Mouse (Mus musculus) limb, embryonic 14.5 days (tissue): ENCODE measurements around the gene Chst11. TPM values are rescaled to one million over a fixed set of nuclear protein-coding genes. Genes with fewer than 3 reads are reported as not detected.

ENCODE experiments used
- ATAC-seq: fragments of 200-750 bp; cut with Nextera tagmentation; 2 replicates; pipeline ENCODE4 v1.8.0; 2017; ENCODE audit warnings: low read depth, moderate number of reproducible peaks, moderate TSS enrichment; ENCODE audit not compliant: low FRiP score
- DNase-seq: peaks from one replicate; pipeline ENCODE4 v3.0.0-alpha.2; 2015; ENCODE audit warnings: low spot score
- H3K27ac ChIP-seq: fragments of 300-500 bp; sonication (generic); replicated peaks from 2 replicates; pipeline ENCODE4 v1.5.1; 2014; ENCODE audit warnings: low read depth, mild to moderate bottlenecking, low read length, moderate library complexity, mixed read lengths
- H3K27me3 ChIP-seq: fragments of 300-500 bp; sonication (generic); 2 replicates; pipeline ENCODE4 v1.6.1; 2014; ENCODE audit warnings: low read length, mixed read lengths; ENCODE audit not compliant: control insufficient read depth, insufficient read depth
- H3K36me3 ChIP-seq: fragments of 300-500 bp; sonication (generic); 2 replicates; pipeline ENCODE4 v1.6.1; 2014; ENCODE audit warnings: mild to moderate bottlenecking, low read length, moderate library complexity, mixed read lengths; ENCODE audit not compliant: control insufficient read depth, insufficient read depth
- H3K4me1 ChIP-seq: fragments of 300-500 bp; sonication (generic); 2 replicates; pipeline ENCODE4 v1.6.1; 2014; ENCODE audit warnings: antibody characterized with exemption, low read length, mixed read lengths; ENCODE audit not compliant: control insufficient read depth, insufficient read depth
- H3K4me2 ChIP-seq: fragments of 300-500 bp; sonication (generic); replicated peaks from 2 replicates; pipeline ENCODE4 v1.6.1; 2014; ENCODE audit warnings: low read depth, mild to moderate bottlenecking, low read length, moderate library complexity; ENCODE audit not compliant: severe bottlenecking
- H3K4me3 ChIP-seq: fragments of 300-500 bp; sonication (generic); replicated peaks from 2 replicates; pipeline ENCODE4 v1.5.1; 2014; ENCODE audit warnings: low read length
- H3K9ac ChIP-seq: fragments of 300-500 bp; sonication (generic); 2 replicates; pipeline ENCODE4 v1.6.1; 2014; ENCODE audit warnings: mild to moderate bottlenecking, low read depth, low read length, moderate library complexity; ENCODE audit not compliant: severe bottlenecking
- H3K9me3 ChIP-seq: fragments of 300-500 bp; sonication (generic); 2 replicates; pipeline ENCODE4 v1.6.1; 2016; ENCODE audit warnings: low read length; ENCODE audit not compliant: control insufficient read depth
- POLR2A ChIP-seq: fragments of 200-500 bp; IDR thresholded peaks from 2 replicates; pipeline ENCODE4 v1.8.0; 2012; ENCODE audit warnings: inconsistent platforms, mild to moderate bottlenecking, moderate library complexity, borderline replicate concordance; ENCODE audit not compliant: insufficient read depth, insufficient read length; ENCODE audit errors: extremely low read depth
- WGBS: fragments of 180-500 bp; shearing (Covaris S2); extraction: QIAGEN DNeasy Blood & Tissue Kit; methylation state at CpG from one replicate; pipeline ENCODE4 v1.1.7; 2014; 5-methylcytosine and 5-hydroxymethylcytosine counted together
- polyA plus RNA-seq, 2 experiments: library from polyadenylated mRNA; depleted of rRNA in 1 of 2; stranded (reverse) in 1 of 2; unstranded in 1 of 2; fragments of >200 nt; fragmentation: Nextera tagmentation in 1 of 2; extraction: Ambion mirVana in 1 of 2; gene quantifications; 2 replicates each; pipeline versions ENCODE4 v1.2.1 to v1.2.3; 2012 to 2014

Chst11 gene
- polyA plus RNA-seq, 2 experiments: 5.2 to 27.6 TPM

- Histone ChIP-seq H3K4me3 (no peak overlapping the region), H3K9me3 (no peaks in the 10 kb centered on the region), H3K27ac (no peak overlapping the region), H3K9ac (no peak overlapping the region), H3K27me3 (no peaks in the 10 kb centered on the region), H3K4me1 (peaks cover 14% of the 10 kb centered on the region), H3K36me3 (0 out of 2 replicates have a peak, but pooled peaks cover 6% of the 10 kb centered on the region), H3K4me2 (no peak overlapping the region)
- no peak for ATAC-seq
- no peak for DNase-seq
- no peak for TF ChIP-seq POLR2A
- 59% methylated on average over 6 of the region's 6 CpGs for WGBS
These were observed 45.6 kb downstream of the Chst11 start for GRCm38 (mm10) chr10:83030928-83031327.

DNA sequence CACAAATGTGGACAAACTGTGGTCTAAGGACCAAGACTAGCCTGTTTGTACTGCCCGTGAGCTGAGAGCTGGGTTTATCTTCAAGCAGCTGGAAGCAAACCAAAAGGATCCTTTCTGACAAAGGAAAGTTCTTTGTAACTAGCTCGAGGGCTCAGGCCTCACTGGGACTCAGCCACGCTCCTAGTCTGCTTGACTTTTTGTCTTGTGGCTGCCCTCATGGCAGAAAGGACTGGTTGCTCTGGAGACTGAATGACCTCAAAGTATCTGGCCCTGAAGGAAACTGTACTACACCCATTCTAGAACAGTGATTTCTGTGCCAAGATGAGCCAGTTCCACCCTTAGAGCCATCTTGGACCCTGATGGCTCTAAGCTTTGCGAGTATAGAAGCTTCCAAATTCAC, 46.3 kb downstream of the Chst11 start:
- H3K4me2 ChIP-seq: no peak overlapping the region
- no peak for TF ChIP-seq POLR2A
- no peak overlapping the region for H3K27ac ChIP-seq
- no peaks in the 10 kb centered on the region for H3K27me3 ChIP-seq
- ATAC-seq (no peak), DNase-seq (no peak)
- H3K4me3 ChIP-seq: no peak overlapping the region
- no peak overlapping the region for H3K9ac ChIP-seq
- H3K9me3 ChIP-seq: no peaks in the 10 kb centered on the region
- WGBS: 80% methylated on average over 4 of the region's 4 CpGs
- 0 out of 2 replicates have a peak, but pooled peaks cover 6% of the 10 kb centered on the region for H3K36me3 ChIP-seq
- peaks cover 12% of the 10 kb centered on the region for H3K4me1 ChIP-seq

DNA sequence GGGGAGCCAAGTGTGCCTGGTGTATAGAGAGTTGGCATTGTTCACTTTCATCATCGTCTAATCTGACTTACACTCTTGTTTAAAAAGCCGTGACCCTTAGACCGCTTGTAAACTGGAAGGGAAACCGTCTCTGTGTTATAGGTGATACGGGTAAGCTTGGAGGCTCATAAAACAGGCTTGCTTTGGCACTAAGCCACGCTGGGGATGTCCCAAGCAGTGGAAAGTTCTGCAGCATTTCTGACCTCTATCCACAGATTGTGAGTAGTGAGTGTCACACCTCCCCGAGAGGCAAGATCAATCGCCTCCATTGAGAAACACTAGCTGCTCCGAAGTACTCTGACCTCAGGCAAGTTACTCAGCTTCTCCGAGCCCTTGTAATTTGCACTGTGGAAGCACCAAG, 47.3 kb downstream of the Chst11 start:
- H3K9ac ChIP-seq: no peak overlapping the region
- H3K4me3 ChIP-seq: no peak overlapping the region
- no peaks in the 10 kb centered on the region for H3K9me3 ChIP-seq
- H3K27ac ChIP-seq: no peak overlapping the region
- peaks cover 12% of the 10 kb centered on the region for H3K4me1 ChIP-seq
- no peak for DNase-seq
- no peak for TF ChIP-seq POLR2A
- 0 out of 2 replicates have a peak, but pooled peaks cover 3% of the 10 kb centered on the region for H3K36me3 ChIP-seq
- H3K27me3 ChIP-seq: 0 out of 2 replicates have a peak, but pooled peaks cover 5% of the 10 kb centered on the region
- no peak overlapping the region for H3K4me2 ChIP-seq
- 33% methylated on average over 10 of the region's 10 CpGs for WGBS
- no peak for ATAC-seq

GRCm38 (mm10) chr10:83036340-83037045, 51.2 kb downstream of the Chst11 start:
- 89% methylated on average over 20 of the region's 20 CpGs for WGBS
- Histone ChIP-seq H3K9me3 (no peaks in the 10 kb centered on the region), H3K36me3 (0 out of 2 replicates have a peak, but pooled peaks cover 2% of the 10 kb centered on the region), H3K4me3 (no peak overlapping the region), H3K27me3 (peaks cover 17% of the 10 kb centered on the region), H3K27ac (no peak overlapping the region), H3K4me1 (peaks cover 10% of the 10 kb centered on the region), H3K4me2 (no peak overlapping the region), H3K9ac (no peak overlapping the region)
- DNase-seq (no peak), ATAC-seq (peak; percentile 64; the same call in 1 of the 2 replicates)
- no peak for TF ChIP-seq POLR2A

DNA sequence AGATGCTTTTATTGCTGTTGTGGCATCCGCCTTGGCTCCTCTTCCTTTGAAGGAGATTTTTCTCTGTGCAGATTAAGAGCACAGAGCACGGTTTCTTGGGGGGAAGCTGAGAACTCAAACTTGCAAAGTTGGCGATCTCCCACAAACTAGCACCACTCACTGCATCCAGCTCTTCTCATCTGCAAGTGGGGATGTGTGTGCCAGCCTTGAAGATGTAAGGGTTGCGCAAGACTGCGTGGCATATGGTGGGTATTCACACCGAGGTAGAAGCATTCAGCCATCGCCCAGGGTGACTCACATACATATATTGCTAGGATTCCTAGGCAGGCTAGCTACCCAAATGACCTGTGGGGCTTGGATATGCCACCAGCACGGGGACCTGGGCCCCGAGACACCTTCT, 52.9 kb downstream of the Chst11 start:
- no peak overlapping the region for H3K9ac ChIP-seq
- H3K27ac ChIP-seq: no peak overlapping the region
- DNase-seq: no peak
- no peaks in the 10 kb centered on the region for H3K9me3 ChIP-seq
- no peak for ATAC-seq
- no peak for TF ChIP-seq POLR2A
- no peak overlapping the region for H3K4me3 ChIP-seq
- peaks cover 16% of the 10 kb centered on the region for H3K4me1 ChIP-seq
- 88% methylated on average over 9 of the region's 9 CpGs for WGBS
- H3K36me3 ChIP-seq: 0 out of 2 replicates have a peak, but pooled peaks cover 2% of the 10 kb centered on the region
- peaks cover 17% of the 10 kb centered on the region for H3K27me3 ChIP-seq
- no peak overlapping the region for H3K4me2 ChIP-seq

GRCm38 (mm10) chr10:83039414-83039813, 54.1 kb downstream of the Chst11 start:
- Histone ChIP-seq H3K27ac (no peak overlapping the region), H3K4me1 (peaks cover 21% of the 10 kb centered on the region), H3K9ac (no peak overlapping the region), H3K36me3 (no peaks in the 10 kb centered on the region), H3K4me2 (no peak overlapping the region), H3K4me3 (no peak overlapping the region), H3K27me3 (peaks cover 19% of the 10 kb centered on the region), H3K9me3 (no peaks in the 10 kb centered on the region)
- ATAC-seq: no peak
- DNase-seq: no peak
- WGBS: 70% methylated on average over 10 of the region's 10 CpGs
- no peak for TF ChIP-seq POLR2A
